Mouse (Mus musculus): ENCODE results near the gene Oard1. TPM values are rescaled to one million over a fixed set of nuclear protein-coding genes. Genes with fewer than 3 reads are reported as not detected.

The Oard1 gene
- polyA plus RNA-seq, 1 experiment: 20.7 TPM

DNA sequence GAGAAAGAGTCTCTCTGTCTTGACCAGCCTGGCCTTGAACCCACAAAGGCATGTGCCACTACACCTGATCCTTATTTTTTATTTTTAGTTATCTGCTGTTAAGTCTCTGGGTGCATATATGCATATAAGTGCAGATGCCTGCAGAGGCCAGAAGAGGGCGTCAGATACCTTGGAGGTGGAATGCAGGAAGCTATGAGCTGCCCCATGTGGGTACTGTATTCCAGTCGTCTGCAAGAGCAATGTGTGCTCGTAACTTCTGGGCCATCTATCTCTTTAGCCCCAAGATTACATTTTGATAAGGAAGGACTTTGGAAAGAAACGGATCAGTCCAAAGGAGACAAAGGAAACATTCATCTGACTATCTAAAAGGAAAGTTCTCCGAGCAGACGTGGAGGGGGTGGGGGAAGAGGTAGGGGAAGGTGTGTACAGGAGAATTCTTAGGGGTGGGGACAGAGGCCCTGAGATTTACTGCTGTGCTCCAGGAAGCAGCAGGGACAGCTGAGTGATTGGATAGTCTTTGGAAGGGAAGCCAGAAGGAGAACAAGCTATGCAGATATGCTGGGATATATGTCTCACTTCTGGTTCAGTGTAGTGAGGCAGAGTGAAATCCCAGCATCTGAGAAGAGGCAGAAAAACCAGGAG lies 24.0 kb downstream of the Oard1 start:
- no peak for DNase-seq (ENCODE audit: extremely low spot score in 1 of 2, low spot score in 1 of 2)

DNA sequence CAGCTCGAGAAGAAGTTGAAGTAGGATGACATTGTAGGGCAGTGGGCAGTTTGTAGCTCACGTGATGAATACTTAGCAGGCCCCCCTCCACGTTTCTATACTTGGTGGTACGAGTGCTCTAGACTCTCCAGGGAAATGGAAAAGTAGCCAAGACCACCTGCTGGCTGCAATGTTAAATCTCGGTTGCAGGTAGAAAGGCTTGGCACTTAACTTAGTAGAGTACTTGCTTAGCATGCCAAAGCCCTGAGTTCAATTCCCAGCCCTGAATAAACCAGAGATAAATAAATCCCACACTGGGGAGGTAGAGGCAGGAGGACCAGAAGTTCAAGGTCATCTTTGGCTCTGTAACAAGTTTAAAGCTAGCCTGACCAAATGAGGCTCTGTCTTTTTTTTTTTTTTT lies 24.7 kb downstream of the Oard1 start:
- no peak for DNase-seq (ENCODE audit: extremely low spot score in 1 of 2, low spot score in 1 of 2)

DNA sequence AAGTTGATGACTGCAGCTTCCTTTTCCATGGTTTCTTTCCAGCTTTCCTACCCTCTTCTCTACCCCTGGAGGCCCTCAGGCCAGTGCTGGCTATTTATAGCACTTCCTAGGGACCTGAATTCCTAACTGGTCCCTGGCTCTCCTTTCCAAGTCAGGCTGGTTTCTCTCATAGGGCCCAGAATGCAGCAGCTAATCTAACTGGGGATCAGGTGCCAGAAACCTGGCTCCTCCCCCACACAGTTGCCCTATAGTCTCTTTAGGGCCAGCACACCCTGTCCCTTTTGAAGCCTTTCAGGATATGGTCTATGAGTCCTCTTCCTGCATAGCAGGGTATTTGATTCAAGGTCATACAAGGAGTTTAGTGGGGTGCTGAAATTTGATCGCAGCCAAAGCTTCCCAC lies 26.7 kb downstream of the Oard1 start:
- no peak for DNase-seq (ENCODE audit: extremely low spot score in 1 of 2, low spot score in 1 of 2)

DNA sequence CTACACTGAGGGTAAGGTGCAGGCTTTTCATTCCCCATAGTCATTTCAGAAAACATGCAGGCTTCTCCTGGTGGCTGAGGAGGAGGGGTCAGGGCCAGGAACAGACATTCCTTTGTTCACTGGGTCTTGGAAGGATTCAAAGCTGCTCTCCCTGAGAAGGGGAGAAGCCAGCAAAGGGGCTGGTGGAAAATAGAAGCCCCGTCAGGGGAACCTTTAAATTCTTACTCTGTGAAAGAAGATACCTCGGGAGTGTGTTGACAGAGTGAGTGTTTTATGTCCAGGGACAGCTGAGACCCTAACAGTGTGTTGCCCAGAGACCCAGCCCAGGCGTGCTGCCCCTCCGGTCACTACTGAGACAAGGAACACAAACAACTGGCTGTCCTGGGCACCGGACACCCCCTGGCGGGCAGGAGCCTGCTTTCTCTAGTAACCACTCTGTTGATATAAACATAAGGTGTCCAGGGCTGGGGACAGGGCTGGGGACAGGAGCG lies 27.7 kb downstream of the Oard1 start:
- DNase-seq (ENCODE audit: extremely low spot score in 1 of 2, low spot score in 1 of 2): no peak

DNA sequence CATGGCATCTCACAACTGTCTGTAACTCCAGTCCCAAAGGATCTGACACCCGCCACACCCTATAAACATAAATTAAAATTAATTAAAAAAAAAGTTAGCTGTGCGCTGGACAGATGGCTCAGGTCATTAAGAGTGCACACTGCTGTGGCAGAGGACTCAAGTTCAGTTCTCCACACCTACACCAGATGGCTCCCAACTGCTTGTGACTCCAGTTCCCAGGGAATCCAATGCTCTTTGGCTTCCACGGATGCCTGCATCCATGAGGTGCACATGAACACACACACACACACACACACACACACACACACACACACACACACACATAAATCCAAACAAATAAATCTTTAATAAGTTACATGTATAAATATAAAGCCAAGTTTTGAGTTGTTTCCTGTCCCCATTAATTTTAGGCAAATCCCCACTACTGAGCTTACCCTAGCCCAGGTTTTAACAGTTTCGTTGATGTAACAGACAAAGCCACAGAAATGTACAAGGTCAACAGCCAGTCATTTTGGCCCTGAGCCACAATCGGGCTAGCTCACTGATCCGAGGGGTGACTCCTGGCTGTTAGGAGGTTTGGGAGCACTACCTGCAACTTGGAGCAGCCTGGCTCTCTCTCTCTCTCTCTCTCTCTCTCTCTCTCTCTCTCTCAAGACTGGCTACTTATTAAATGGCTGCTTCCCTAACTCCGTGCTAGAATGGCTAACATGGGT lies 33.1 kb downstream of the Oard1 start:
- DNase-seq (ENCODE audit: extremely low spot score in 1 of 2, low spot score in 1 of 2): no peak

DNA sequence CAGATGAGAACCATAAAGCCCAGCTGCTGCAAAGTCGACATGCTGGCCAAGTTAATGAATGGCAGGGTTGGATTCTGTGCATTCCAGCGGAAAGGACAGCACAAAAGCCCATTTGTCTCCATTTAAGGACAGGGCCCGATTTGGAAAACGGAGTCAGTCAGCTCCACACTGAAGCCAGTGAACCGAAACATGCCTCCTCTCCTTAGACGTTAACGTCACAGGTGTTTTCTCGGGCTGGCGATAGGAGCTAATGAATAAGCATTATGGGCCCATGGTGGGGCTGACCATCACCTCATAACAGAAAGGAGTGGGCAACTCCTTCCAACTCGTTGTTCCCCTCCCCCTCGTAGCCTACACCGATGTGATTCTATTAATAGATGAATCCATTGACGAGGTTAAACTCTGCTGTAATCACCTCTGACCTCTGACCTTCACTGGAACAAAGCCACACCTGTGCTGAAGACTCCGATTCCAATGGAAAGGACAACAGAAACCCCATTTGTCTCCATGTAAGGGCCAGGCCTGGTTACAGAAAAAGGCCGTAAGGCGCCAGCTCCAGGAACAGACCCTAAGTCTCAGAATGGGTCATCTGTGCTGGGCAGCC lies 33.8 kb downstream of the Oard1 start:
- DNase-seq (ENCODE audit: extremely low spot score in 1 of 2, low spot score in 1 of 2): no peak

DNA sequence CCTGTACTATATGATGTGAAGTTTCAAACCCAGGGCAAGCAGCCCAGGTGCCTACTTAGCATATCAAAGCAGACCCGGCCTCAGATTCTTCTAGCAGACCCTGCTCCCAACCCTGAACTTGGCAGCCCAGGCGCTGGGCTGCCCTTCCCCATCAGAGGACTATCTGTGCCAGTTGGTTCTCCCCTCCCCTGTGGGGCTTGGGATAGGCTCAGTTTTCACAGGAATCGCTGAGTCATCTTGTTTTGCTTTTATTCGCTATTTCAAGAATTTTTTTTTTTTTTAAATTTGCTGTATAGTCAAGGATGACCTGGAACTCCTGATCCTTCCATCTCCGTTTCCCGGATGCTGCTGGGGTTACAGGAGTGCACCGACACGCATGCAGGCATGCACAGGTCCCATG lies 37.9 kb downstream of the Oard1 start:
- no peak for DNase-seq (ENCODE audit: extremely low spot score in 1 of 2, low spot score in 1 of 2)

DNA sequence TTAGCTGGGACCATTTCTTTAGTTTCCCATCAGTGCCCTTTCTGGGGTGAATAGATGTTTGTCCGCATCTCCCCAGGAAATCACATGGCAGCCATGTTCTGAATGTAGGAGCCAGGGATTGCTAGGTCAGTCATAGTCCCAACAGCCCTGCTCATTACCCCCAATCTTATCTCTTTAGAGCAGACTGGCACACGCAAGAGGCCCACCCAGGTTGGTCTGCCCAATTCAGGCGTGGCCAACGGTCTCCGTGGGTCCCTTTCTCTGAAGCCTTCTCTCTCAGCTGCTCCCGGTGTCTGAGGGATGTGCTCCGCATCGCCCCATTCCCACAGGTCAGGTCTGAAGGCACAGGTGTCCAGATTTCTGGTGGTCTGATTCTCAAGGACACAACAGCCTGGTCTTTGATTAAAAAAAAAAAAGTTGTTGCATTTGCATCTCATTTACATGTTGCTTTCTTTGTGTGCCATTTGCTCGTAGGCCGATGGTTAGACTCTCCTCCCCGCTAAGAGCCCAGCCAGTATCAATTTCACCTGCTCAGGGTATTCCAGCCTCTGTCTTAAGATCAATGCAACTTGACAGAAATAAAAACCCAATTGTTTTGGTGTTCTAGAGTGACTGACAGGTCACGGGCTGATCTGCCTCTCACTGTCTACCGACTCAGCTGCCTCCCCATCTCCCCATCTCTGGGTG lies 41.0 kb downstream of the Oard1 start:
- DNase-seq (ENCODE audit: extremely low spot score in 1 of 2, low spot score in 1 of 2): no peak

DNA sequence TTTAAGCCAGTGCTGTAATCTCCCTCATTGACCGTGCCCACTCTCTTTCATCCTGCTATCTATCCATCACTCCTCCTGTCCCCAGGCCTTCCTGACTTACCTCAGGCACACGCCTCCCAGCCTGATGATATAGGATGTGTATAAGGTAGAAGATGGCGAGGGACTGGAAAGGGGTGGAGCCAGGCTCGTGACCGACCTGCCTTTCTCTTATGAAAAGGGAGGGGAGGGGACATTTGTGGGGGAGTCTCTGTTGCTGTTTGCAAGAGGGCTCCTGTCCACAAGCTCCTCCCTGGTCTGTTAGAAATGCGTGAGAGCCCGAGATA lies 41.5 kb downstream of the Oard1 start, which contains the start of gene Tspo2:
Gene Tspo2 (minus strand): TSS at position 170 of the 323 bp plus-strand sequence.
- DNase-seq (ENCODE audit: extremely low spot score in 1 of 2, low spot score in 1 of 2): no peak

DNA sequence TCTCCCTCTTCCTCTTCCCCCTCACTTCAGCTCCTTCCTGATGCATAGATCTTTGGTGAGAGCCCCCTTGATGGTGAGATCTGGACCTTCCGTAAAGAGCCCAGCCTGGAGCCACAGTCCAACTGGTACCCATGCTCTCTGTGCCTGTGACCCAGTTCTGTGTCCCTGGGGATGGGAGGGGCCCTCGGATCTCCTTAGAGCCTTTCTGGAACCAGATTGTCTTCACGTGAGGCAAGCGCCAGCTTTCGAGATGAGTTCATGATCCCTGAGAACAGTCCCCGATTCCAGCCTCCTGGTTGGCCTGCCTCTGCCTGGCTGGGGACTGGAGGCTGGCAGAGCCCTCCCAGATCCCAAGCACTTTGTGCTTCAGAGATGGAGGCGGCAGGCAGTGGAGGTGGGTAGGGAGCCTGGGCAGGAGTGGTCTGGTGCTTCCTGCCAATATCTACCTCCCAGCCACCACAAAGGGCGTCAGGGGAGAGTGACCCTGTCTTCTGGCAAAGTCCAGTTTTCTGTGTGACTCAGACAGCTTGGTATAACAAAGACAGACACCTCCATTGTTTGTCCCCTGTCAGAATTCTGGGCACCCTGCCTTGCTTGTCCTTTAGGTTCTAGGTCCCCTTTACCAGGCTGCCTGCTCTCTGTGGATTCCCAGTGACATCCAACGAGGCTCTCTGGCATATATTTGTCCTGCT lies 42.1 kb downstream of the Oard1 start:
- no peak for DNase-seq (ENCODE audit: extremely low spot score in 1 of 2, low spot score in 1 of 2)

DNA sequence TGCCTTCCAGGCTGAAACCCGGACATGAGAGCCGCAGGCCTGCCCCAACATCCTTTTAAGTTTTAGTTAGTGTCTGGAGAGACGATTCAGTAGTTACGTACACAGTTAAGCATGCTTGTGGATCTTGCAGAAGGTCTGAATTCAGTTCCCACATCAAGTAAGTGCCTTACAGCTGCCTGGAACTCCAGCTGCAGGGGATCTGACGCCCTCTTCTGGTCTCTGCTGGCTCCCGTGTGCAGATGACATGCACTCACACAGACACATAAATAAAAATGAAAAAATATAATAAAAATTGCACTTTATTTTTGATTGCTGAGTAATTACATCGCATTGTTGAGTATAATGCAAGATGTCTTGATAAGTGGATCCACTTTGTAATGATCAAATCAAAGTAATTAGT lies 43.7 kb downstream of the Oard1 start:
- DNase-seq (ENCODE audit: extremely low spot score in 1 of 2, low spot score in 1 of 2): no peak

DNA sequence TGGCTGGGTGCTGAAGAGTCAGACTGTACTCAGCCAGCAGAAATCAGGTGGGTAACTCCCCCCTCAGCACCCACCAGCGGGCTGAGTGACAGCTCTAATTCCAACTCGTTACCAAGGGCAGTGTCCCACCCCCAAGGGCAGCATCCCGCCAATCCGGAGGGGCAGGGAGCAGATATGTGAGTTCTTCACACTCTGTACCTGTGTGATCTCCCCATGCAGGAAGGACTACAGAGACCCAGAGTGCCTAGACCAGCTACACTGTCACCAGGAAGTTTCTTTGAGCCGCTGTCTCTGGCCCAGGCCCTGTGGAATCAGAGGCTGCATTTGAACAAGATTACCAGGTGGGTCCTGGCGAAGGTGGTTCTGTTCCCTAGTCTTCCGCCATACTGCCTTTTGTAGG lies 44.4 kb downstream of the Oard1 start:
- no peak for DNase-seq (ENCODE audit: extremely low spot score in 1 of 2, low spot score in 1 of 2)

DNA sequence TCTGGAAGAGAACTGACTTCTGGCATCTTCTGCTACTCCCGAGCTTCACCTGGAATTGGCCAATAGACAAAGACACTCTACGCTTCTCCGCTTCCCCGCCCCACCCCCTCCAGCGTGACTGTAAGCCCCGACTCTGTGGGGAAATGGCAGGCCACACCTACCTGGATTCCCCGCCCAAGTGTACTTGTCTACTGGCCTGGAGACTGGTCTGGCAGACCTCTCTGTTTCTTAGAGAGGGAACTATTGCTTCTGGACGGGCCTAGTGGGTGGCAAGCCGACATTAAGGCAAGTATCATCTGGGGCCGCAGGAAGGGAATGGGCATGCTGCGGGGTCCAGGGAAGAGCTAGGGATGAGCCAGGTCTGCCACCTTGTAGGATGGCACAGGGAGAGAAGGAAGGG lies 44.9 kb downstream of the Oard1 start, which contains the start of gene Unc5cl:
Gene Unc5cl (plus strand): TSS at position 214 of the 400 bp plus-strand sequence.
- no peak for DNase-seq (ENCODE audit: extremely low spot score in 1 of 2, low spot score in 1 of 2)

DNA sequence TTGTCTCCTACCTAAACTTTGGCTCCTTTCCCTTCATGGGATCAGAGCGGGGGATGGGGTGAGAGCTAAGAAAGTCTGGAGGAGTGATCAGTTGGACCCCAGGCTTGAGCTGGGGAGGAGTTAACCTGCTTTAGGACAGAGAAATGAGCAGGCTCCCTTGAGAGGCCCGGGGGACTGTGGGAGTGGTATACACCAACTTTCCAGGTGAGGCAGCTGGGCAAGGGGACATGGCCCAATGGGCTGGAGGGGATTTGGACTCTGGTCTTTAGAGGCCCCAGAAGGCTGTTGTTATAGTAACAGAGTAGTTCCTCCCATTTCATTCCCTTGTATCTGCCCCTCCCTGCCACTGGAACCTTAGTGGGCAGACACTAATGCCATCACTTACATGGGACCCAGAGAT lies 46.1 kb downstream of the Oard1 start:
- no peak for DNase-seq (ENCODE audit: extremely low spot score in 1 of 2, low spot score in 1 of 2)

DNA sequence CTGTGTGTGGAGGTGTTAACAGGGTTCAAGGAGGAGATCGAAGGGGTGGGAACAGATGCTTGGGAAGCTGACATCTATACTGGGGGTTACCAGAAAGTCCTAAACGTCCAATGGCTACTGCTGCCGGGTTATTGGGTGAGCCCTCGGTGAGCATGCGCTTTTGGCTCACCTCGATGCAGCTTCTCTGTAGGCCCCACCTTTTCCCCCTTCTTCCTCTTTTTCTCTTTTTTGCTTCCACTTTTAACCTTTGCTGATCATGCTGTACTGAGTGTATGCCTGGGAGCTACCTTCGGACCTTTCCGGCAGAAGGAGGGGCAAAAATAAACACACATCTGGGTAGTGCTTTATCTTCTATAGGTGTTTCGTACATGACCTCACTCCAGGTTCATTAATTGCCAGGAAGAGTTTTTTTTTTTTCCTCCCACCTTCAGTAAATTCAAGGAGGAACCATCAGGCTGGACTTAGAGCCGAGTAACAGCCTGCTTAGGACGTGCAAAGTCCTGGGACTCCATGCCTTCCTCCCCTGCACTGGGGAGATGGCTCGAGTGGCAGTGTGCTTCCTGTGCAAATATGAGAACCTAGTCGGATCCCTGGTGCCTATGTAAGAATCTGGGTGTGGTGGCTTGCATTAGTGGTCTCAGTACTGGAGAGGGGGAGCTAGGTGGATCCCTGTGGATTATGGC lies 48.3 kb downstream of the Oard1 start:
- no peak for DNase-seq (ENCODE audit: extremely low spot score in 1 of 2, low spot score in 1 of 2)

DNA sequence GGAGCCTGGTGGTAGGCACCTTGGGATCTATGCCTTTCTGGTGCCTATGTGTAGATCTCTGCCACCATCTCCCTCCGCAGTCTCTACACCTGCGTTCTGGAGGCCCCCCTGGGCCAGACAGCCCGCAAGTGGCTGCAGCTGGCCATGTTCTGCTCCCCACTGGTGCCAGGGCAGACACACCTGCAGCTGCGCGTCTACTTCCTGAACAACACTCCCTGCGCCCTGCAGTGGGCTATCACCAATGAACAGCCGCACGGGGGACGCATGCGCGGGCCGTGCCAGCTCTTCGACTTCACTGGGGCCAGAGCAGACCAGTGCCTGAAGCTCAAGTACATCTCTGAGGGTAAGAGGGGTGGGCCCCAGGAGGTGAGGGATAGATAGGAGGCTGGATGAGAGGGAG lies 52.3 kb downstream of the Oard1 start:
- DNase-seq (ENCODE audit: extremely low spot score in 1 of 2, low spot score in 1 of 2): no peak

DNA sequence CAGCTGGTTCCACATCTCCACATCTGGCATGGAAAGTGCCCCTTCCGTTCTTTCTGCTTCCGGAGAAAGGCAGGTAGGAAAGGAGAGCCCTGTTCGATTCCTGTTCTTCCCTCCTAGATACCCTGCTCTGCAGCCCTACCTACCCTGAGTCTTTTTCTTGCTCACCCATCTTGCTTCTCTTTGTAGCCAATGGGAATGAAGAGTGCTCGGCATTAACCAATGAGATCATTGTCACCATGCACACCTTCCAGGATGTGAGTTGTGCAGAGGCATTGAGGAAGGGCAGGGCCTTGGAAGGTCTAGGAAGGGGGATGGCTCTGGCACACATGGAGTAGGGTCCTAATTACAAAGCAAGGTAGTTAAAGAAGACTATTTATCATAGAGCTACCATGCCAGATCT lies 53.6 kb downstream of the Oard1 start:
- DNase-seq (ENCODE audit: extremely low spot score in 1 of 2, low spot score in 1 of 2): no peak
